Mouse (Mus musculus): ENCODE data around the gene Slpi.

DNA sequence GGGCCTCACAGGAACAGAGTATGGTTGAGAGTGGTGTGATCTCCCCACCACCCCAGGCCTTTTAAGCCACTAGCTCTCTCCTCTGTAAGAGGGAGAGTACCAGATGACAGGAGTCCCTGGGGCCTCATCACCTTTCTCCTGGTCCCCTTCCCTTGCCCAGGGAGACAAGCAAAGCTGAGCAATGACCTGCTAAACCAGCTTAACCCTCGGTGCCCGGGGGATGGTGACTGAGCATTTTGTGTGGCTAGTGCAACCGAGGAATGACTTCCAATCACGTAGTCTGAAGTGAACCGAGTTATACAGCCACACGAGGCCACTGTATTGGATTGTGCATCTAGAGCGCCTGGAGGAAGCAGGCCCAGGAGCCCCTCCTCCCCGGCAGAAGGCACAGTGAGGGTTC lies 35.5 kb upstream of the Slpi start:
- TF ChIP-seq CTCF (IDR thresholded peaks at IDR 0.05; ENCODE audit: control insufficient read depth, insufficient read depth, insufficient read length): no peak
- TF ChIP-seq MYOD1 (IDR thresholded peaks at IDR 0.05; ENCODE audit: control insufficient read depth, insufficient read length, low read depth): no peak
